Comparison of ENCODE assay signal across 13 mouse cellular contexts in the genomic region with DNA sequence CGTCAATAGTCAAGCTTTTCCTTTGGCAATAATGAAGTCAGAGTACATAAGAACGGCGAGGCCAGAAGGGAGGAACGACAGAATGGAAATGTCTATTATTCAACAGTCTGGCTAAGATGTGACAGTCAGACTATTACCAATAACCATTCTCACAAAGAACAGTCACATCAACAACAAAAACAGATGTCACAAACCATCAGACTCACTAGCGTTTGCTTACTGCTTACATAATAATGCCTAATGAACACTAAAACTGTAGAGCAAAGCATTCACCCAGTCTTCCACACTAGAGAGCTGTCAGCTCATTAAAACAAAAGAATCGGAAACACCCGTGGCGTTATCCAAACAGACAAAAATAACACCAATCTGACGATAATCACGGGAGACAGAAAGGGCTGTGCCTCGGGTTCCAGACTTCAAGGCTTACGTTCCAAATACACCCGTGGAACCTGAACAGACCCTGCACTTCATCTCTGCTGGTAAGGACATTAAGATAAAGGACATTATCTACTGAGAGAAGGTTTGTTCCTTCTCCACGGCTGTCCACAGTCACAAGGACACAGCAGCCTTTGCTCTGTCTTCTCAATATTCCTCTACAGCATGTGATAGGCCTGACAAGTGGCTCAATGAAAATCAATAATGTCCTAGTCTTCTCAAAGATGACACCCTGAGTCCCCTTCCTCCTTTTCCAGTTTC. TPM values are rescaled to one million over a fixed set of nuclear protein-coding genes. Genes with fewer than 3 reads are reported as not detected.
DNase-seq lines count a peak whose midpoint lies in the region; ATAC-seq lines count a peak whose summit lies in the region.
"Had no signal": no experiment of that assay in that cellular context is flagged by ENCODE, and none has a peak within 500 bp of the region (broad histone marks: within the 10 kb centered on the region; RNA-seq: fewer than 3 reads in every experiment).

No protein-coding gene starts in this region.

- peaks cover 14% of the 10 kb centered on the region; the same call in 1 of the 2 replicates for H3K4me1 ChIP-seq in hindbrain, embryonic 13.5 days (replicated peaks)
- peaks cover 13% of the 10 kb centered on the region; the same call in 1 of the 2 replicates for H3K4me1 ChIP-seq in hindbrain, embryonic 14.5 days (replicated peaks; ENCODE audit: control insufficient read depth, insufficient read depth, low read length)
- peaks cover 11% of the 10 kb centered on the region; the same call in 1 of the 2 replicates for H3K4me1 ChIP-seq in forebrain, embryonic 16.5 days (replicated peaks; ENCODE audit: control insufficient read depth, insufficient read depth, low read length)
- peaks cover 22% of the 10 kb centered on the region for H3K4me1 ChIP-seq in midbrain, embryonic 13.5 days (replicated peaks)

- peak overlapping the region; percentile 30; the same call in 1 of the 2 replicates for H3K27ac ChIP-seq in hindbrain, embryonic 13.5 days
- H3K27ac ChIP-seq in hindbrain, embryonic 14.5 days: no peak overlapping the region
- H3K27ac ChIP-seq in forebrain, embryonic 16.5 days (ENCODE audit: low read length): peak overlapping the region; percentile 60
- peak overlapping the region; percentile 58 for H3K27ac ChIP-seq in midbrain, embryonic 13.5 days
- H3K27ac ChIP-seq: kidney, postnatal 0 days; lung, embryonic 15.5 days had no signal

- ATAC-seq in hindbrain, embryonic 13.5 days (ENCODE audit: low FRiP score): no peak
- ATAC-seq in hindbrain, embryonic 14.5 days (ENCODE audit: low FRiP score): no peak
- ATAC-seq in forebrain, embryonic 16.5 days: peak; percentile 80
- peak; percentile 57 for ATAC-seq in midbrain, embryonic 13.5 days
- ATAC-seq: inflammation-experienced regulatory T-cells, adult 6 months had no signal

- no peak overlapping the region for H3K4me2 ChIP-seq in hindbrain, embryonic 13.5 days
- no peak overlapping the region for H3K4me2 ChIP-seq in hindbrain, embryonic 14.5 days (replicated peaks)
- H3K4me2 ChIP-seq in forebrain, embryonic 16.5 days (ENCODE audit: low read length): 0 out of 2 replicates have a peak overlapping the region, but pooled peaks have one; percentile 19
- H3K4me2 ChIP-seq in midbrain, embryonic 13.5 days (replicated peaks): no peak overlapping the region
- H3K4me2 ChIP-seq: lung, embryonic 15.5 days had no signal

- H3K9me3 ChIP-seq in hindbrain, embryonic 13.5 days: no peaks in the 10 kb centered on the region
- no peaks in the 10 kb centered on the region; the same call in 1 of the 2 replicates for H3K9me3 ChIP-seq in hindbrain, embryonic 14.5 days (ENCODE audit: control insufficient read depth, low read length)
- H3K9me3 ChIP-seq in forebrain, embryonic 16.5 days (ENCODE audit: control insufficient read depth, low read length): no peaks in the 10 kb centered on the region
- H3K9me3 ChIP-seq in midbrain, embryonic 13.5 days: no peaks in the 10 kb centered on the region; the same call in 1 of the 2 replicates
- H3K9me3 ChIP-seq: lung, embryonic 15.5 days had no signal

- H3K9ac ChIP-seq in hindbrain, embryonic 13.5 days: no peak overlapping the region
- no peak overlapping the region for H3K9ac ChIP-seq in hindbrain, embryonic 14.5 days
- H3K9ac ChIP-seq in forebrain, embryonic 16.5 days (replicated peaks; ENCODE audit: low read depth, low read length): no peak overlapping the region
- no peak overlapping the region for H3K9ac ChIP-seq in midbrain, embryonic 13.5 days (replicated peaks)
- H3K9ac ChIP-seq: lung, embryonic 15.5 days had no signal

- H3K4me3 ChIP-seq in hindbrain, embryonic 13.5 days: no peak overlapping the region
- no peak overlapping the region for H3K4me3 ChIP-seq in hindbrain, embryonic 14.5 days (replicated peaks; ENCODE audit: low read length)
- H3K4me3 ChIP-seq in forebrain, embryonic 16.5 days (replicated peaks; ENCODE audit: low read length): no peak overlapping the region
- H3K4me3 ChIP-seq in midbrain, embryonic 13.5 days (replicated peaks): no peak overlapping the region
- H3K4me3 ChIP-seq: lung, embryonic 15.5 days had no signal

- no peak for DNase-seq in hindbrain, embryonic 14.5 days (ENCODE audit: low spot score)
- peak; percentile 22 for DNase-seq in brain, adult 2 months (ENCODE audit: low read depth, low spot score)
- no peak for DNase-seq in adrenal gland, postnatal 14 days
- no peak for DNase-seq in cerebellum, postnatal 14 days
- DNase-seq: adrenal gland, postnatal 25 days; cerebellum, adult 8-10 months had no signal

- no peaks in the 10 kb centered on the region for H3K27me3 ChIP-seq in hindbrain, embryonic 13.5 days
- H3K27me3 ChIP-seq in hindbrain, embryonic 14.5 days (ENCODE audit: control insufficient read depth, insufficient read depth, low read length): no peaks in the 10 kb centered on the region
- H3K27me3 ChIP-seq in forebrain, embryonic 16.5 days (replicated peaks; ENCODE audit: control insufficient read depth, insufficient read depth, low read length): no peaks in the 10 kb centered on the region
- H3K27me3 ChIP-seq in midbrain, embryonic 13.5 days: no peaks in the 10 kb centered on the region
- H3K27me3 ChIP-seq: CH12.LX; lung, embryonic 15.5 days had no signal

- WGBS in hindbrain, embryonic 13.5 days: 65% methylated on average over 14 of the region's 14 CpGs
- 55% methylated on average over 14 of the region's 14 CpGs for WGBS in hindbrain, embryonic 14.5 days
- WGBS in forebrain, embryonic 16.5 days: 28% methylated on average over 14 of the region's 14 CpGs
- WGBS in midbrain, embryonic 13.5 days: 49% methylated on average over 14 of the region's 14 CpGs

- peaks cover 6% of the 10 kb centered on the region; the same call in 1 of the 2 replicates for H3K36me3 ChIP-seq in hindbrain, embryonic 13.5 days
- H3K36me3 ChIP-seq in hindbrain, embryonic 14.5 days (replicated peaks; ENCODE audit: control insufficient read depth, insufficient read depth): no peaks in the 10 kb centered on the region
- no peaks in the 10 kb centered on the region for H3K36me3 ChIP-seq in forebrain, embryonic 16.5 days (ENCODE audit: control insufficient read depth, insufficient read depth)
- no peaks in the 10 kb centered on the region for H3K36me3 ChIP-seq in midbrain, embryonic 13.5 days
- H3K36me3 ChIP-seq: lung, embryonic 15.5 days had no signal

RNA-seq across cellular contexts. Expression of a gene that starts 59.4 kb away (rescaled TPM):
- polyA plus RNA-seq in hindbrain, embryonic 13.5 days (2015; fragmentation: Nextera tagmentation; extraction: Ambion mirVana): 24.2 and 26.1 TPM in 2 replicates
- polyA plus RNA-seq in hindbrain, embryonic 14.5 days (2014; fragmentation: Nextera tagmentation; extraction: Ambion mirVana): 20.6 and 23.4 TPM in 2 replicates
- polyA plus RNA-seq in forebrain, embryonic 16.5 days (2015; fragmentation: Nextera tagmentation; extraction: Ambion mirVana): 33.5 and 36.9 TPM in 2 replicates
- polyA plus RNA-seq in midbrain, embryonic 13.5 days (2015; fragmentation: Nextera tagmentation; extraction: Ambion mirVana): 27.7 and 29.9 TPM in 2 replicates
- 8.4 and 8.5 TPM in 2 replicates for total RNA-seq in adrenal gland, postnatal 14 days (2021)

Comparison
In these comparisons a context has a peak if more than half of its experiments do, and no peak if none do; other contexts are left out.
1. ATAC-seq: peak in forebrain, embryonic 16.5 days (single experiment) and midbrain, embryonic 13.5 days (single experiment); none in hindbrain, embryonic 13.5 days (single experiment) and hindbrain, embryonic 14.5 days (single experiment).